Mouse (Mus musculus): ENCODE measurements around the gene Slc6a2.

The Slc6a2 gene

DNA sequence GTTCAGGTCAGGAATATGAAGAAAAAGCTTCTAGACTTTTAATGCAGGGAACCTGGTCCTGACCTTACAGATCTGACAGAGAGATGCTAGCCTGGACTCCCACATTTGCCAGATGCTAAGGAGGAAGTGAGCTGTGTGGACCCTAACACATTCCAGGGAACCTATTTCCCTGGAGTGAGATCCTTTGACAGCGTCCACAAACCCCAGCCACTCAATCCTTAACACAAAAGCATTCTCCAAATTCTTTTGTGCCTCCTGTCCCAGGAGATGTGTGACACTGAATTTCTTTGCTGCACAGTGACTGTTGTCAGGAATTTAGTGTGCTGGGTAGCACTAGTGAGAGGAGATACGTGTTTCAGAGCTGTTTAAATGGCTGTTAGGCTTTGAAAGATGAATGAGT lies 79.0 kb downstream of the Slc6a2 start:
- DNase-seq: no peak

DNA sequence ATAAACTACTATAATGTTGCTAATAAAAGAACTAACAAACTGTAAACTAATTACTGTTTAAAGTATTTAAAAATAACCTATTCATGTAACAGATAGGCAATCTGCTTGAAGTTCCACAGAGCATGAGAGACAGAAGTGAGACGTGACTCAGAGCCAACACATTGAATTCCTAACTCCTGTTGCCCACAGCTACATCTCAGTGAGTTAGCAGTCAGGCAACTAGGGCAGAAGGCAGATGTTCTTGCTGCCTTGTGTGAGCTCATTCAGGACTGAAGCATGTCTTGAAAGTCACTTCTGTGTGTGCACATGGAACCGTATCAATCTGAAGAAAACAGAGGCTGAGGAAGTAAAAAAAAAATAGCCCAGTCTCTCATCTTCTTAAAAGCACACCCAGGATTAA lies 80.4 kb downstream of the Slc6a2 start:
- DNase-seq: no peak

DNA sequence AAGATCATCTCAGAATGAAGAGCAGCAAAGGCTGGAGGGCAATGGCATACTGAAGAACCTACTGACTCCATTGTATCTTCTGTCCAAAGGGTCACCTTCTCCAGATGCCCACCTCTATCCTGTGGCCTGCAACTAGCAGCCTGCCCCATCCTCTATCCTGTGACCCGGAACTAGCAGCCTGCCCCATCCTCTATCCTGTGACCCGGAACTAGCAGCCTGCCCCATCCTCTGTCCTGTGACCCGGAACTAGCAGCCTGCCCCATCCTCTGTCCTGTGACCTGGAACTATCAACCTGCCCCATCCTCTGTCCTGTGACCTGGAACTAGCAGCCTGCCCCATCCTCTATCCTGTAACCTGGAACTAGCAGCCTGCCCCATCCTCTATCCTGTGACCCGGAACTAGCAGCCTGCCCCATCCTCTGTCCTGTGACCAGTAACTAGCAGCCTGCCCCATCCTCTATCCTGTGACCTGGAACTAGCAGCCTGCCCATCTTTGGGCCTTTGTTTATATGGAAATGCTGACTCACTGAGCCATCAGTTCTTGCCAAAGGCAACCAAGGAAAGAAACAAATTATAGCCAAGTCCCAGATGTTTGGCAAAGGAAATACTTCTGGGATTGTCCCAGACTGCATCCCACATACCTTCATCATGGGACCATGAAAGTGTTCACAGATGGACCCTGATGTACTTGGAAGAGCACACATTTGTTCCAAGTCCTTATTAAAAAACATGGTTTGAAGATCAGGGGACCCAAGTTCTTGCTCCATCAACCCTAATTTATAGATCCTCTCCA lies 81.1 kb downstream of the Slc6a2 start:
- DNase-seq: no peak

DNA sequence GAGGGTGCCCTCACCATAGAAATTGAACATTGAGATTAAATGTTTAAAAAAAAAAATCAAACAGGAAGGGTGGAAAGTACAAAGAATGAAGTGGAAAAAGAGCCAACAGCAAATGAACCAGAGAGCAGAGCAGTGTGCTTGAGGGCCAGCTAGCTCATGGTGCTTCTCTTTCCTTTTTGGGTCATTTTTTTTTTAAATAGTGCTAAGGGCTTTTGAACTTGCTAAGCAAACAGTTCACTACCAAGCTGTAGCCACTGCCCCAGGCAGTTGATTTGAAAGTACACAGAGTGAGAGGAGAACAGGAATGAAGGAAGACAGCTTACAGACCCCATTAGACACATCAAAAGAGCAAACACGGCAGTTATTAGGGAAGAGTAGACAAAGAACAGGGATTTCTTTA lies 83.2 kb downstream of the Slc6a2 start:
- no peak for DNase-seq

DNA sequence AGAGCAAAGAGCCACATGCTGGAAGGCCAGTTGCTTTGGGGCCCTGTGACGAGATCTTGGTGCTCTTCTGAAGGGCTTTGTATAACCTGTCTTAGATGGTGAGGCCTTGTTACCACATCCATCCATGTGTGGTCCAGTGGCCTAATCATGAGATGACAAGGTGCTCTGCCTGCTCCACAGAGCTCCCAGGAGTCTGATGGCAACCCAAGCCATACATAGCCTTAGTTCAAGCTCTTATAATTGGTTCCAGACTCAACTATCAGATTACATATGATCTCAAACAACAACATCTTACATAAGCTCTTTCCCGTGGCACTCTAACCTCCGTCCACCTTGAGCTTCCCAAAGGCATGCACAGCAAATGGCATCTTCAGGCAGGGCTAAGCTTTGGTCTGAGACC lies 88.2 kb downstream of the Slc6a2 start, which contains the start of gene Ces1a:
Gene Ces1a (minus strand): TSS at position 101 of the 400 bp plus-strand sequence.
- DNase-seq: no peak

DNA sequence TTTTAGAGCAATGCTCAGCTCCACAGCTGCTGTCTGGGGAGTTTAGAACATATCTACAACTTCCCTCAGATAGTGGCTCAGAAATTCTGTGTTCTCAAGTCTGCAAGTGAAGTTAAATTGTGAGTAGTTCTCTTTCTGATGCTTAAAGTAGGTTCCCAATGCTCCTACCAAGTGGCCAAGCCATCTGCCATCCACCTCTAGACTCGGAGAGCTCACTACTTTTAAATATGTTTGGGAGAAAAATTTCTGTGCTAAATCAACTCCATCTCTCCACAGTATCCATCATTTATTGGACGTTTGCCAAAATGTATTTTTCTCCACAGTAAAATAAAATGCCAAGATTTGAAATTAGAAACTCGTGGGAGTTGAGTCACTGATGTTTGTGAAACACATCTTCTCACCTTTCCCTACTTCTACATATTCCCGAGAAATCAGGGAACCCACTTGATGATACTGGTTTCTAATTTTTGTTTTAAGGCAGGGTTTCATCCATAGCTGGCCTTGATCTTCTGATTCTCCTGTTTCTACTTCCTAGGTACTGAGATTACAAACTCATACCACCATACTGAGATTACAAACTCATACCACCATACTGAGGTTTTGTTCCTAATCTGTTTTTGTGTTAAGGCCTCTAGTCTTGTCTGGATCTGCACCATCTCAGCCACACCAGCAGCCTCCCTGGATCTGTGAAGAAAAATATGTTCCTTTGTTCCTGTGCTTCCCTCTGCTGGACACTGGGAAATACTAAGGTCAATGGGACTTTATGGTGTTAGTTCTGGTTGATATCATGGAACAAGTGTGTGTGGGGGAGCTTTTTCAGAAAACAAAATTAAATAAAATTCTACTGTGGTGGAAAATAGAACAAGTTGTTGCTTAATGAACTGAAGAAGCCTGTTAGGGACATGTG lies 88.9 kb downstream of the Slc6a2 start:
- no peak for DNase-seq
